In genomic region chr11:44422337-44423111, GRCm38 (mm10) we compare ENCODE assay signal across 36 mouse cellular contexts. TPM values are rescaled to one million over a fixed set of nuclear protein-coding genes. Genes with fewer than 3 reads are reported as not detected.
DNase-seq lines count a peak whose midpoint lies in the region; ATAC-seq and TF ChIP-seq lines count a peak whose summit lies in the region.
"Had no signal": no experiment of that assay in that cellular context is flagged by ENCODE, and none has a peak within 500 bp of the region (broad histone marks: within the 10 kb centered on the region; RNA-seq: fewer than 3 reads in every experiment).

No protein-coding gene starts in this region.

- H3K4me1 ChIP-seq in heart, embryonic 12.5 days (replicated peaks), result peaks cover 10% of the 10 kb centered on the region
- H3K4me1 ChIP-seq: heart, embryonic 15.5 days; hindbrain, embryonic 12.5 days; intestine, embryonic 15.5 days; lung, embryonic 15.5 days had no signal

- H3K9ac ChIP-seq in heart, embryonic 12.5 days, result no peak overlapping the region
- H3K9ac ChIP-seq: heart, embryonic 15.5 days; hindbrain, embryonic 12.5 days; intestine, embryonic 15.5 days; limb, embryonic 13.5 days; lung, embryonic 15.5 days had no signal

- no peaks in the 10 kb centered on the region for H3K9me3 ChIP-seq in heart, embryonic 12.5 days (replicated peaks)
- H3K9me3 ChIP-seq: heart, embryonic 15.5 days; hindbrain, embryonic 12.5 days; intestine, embryonic 15.5 days; limb, embryonic 13.5 days; lung, embryonic 15.5 days had no signal

- no peak overlapping the region for H3ac ChIP-seq in C2C12 (ENCODE audit: control insufficient read depth, insufficient read length, low read depth)

- intact Hi-C loops in heart, postnatal 10 days (cut with DNase I), result no loop called here

- ATAC-seq in heart, embryonic 12.5 days (ENCODE audit: insufficient number of reproducible peaks, low FRiP score), result no peak
- ATAC-seq: CD4-positive, CD25-positive, alpha-beta regulatory T cell, adult 4 months; forebrain, embryonic 14.5 days; hindbrain, postnatal 0 days; intestine, embryonic 15.5 days had no signal

- peak overlapping the region; percentile 17; the same call in 1 of the 2 replicates for H3K4me2 ChIP-seq in heart, embryonic 12.5 days
- H3K4me2 ChIP-seq: heart, embryonic 15.5 days; hindbrain, embryonic 12.5 days; intestine, embryonic 15.5 days; limb, embryonic 13.5 days; liver, embryonic 11.5 days; lung, embryonic 15.5 days had no signal

- no peaks in the 10 kb centered on the region for H3K36me3 ChIP-seq in heart, embryonic 12.5 days
- H3K36me3 ChIP-seq in C2C12 (ENCODE audit: control insufficient read depth, insufficient read depth), result no peaks in the 10 kb centered on the region
- H3K36me3 ChIP-seq: heart, embryonic 15.5 days; hindbrain, embryonic 12.5 days; intestine, embryonic 15.5 days; limb, embryonic 13.5 days; lung, embryonic 15.5 days had no signal

- H3K79me2 ChIP-seq in C2C12 (ENCODE audit: control insufficient read depth, insufficient read depth), result no peaks in the 10 kb centered on the region

- no peaks in the 10 kb centered on the region for H3K79me3 ChIP-seq in C2C12 (ENCODE audit: low read depth)

- 0 out of 2 replicates have a peak, but pooled peaks cover 10% of the 10 kb centered on the region for H3K27me3 ChIP-seq in heart, embryonic 12.5 days (replicated peaks)
- H3K27me3 ChIP-seq in C2C12 (ENCODE audit: control insufficient read depth, insufficient read depth, insufficient read length), result peaks cover 4% of the 10 kb centered on the region
- H3K27me3 ChIP-seq: heart, embryonic 15.5 days; hindbrain, embryonic 12.5 days; intestine, embryonic 15.5 days had no signal

- H3K4me3 ChIP-seq in heart, embryonic 12.5 days, result no peak overlapping the region
- H3K4me3 ChIP-seq in C2C12 (ENCODE audit: insufficient read depth, poor library complexity, severe bottlenecking), result no peak overlapping the region
- H3K4me3 ChIP-seq: heart, embryonic 15.5 days; hindbrain, embryonic 12.5 days; intestine, embryonic 15.5 days; limb, embryonic 13.5 days; lung, embryonic 15.5 days had no signal

- no peak overlapping the region for H3K27ac ChIP-seq in heart, embryonic 12.5 days (ENCODE audit: poor library complexity, severe bottlenecking)
- H3K27ac ChIP-seq: heart, embryonic 15.5 days; hindbrain, postnatal 0 days; intestine, embryonic 15.5 days; limb, embryonic 13.5 days; lung, embryonic 15.5 days had no signal

- 41% methylated on average over 10 of the region's 10 CpGs for WGBS in heart, embryonic 12.5 days

- TF ChIP-seq CTCF in C2C12 (IDR thresholded peaks at IDR 0.05; ENCODE audit: control insufficient read depth, insufficient read depth, insufficient read length), result no peak

- no peak for DNase-seq in heart, postnatal 4 days
- peak; percentile 10 to 11 for DNase-seq in heart, postnatal 10 days
- DNase-seq in heart, adult 9 months (ENCODE audit: low spot score in 2 of 2), result no peak
- DNase-seq in R1 (ENCODE audit: low read depth, low spot score), result peak; percentile 36
- DNase-seq in thymus, adult 18-20 months, result no peak
- no peak for DNase-seq in kidney, postnatal 10 days
- DNase-seq: adrenal gland, postnatal 14 days; cerebellum, adult 11 months; cerebellum, adult 9-10 months; cerebellum, postnatal 36 days; gastrocnemius, postnatal 14 days; kidney, adult 2 months; kidney, postnatal 4 days; right cerebral cortex, adult 18-20 months; spleen, adult 18-20 months; thymus, postnatal 25 days had no signal

TF ChIP-seq in C2C12, 6 proteins besides CTCF, POLR2A, EP300 and RAD21:
- peak; percentile 38 for TF ChIP-seq USF1 (IDR thresholded peaks at IDR 0.05; ENCODE audit: low read depth)
- TF ChIP-seq MAX (IDR thresholded peaks at IDR 0.05), result no peak
- no peak for TF ChIP-seq CEBPB (IDR thresholded peaks at IDR 0.05; ENCODE audit: low read depth)

RNA-seq across cellular contexts. Expression of gene Il12b, which starts 22.7 kb away (rescaled TPM):
- 0.27 TPM in 1 of 2 replicates, not detected in the other for polyA plus RNA-seq in heart, embryonic 12.5 days (2016; fragmentation: Nextera tagmentation; extraction: Ambion mirVana)
- not detected for total RNA-seq in heart, postnatal 4 days (2021)
- not detected for total RNA-seq in heart, postnatal 10 days (2021)
- polyA plus RNA-seq in C2C12 (2012; fragmentation: generic; extraction: Trizol), result not detected
- total RNA-seq: adrenal gland, postnatal 14 days; gastrocnemius, postnatal 14 days; hindbrain, postnatal 0 days; layer of hippocampus, adult 8-10 months; layer of hippocampus, postnatal 25 days; left cerebral cortex, adult 8-10 months; left cerebral cortex, postnatal 36 days; megakaryocyte progenitor cell, adult 5-6 weeks; neutrophil, adult 5-6 weeks had no signal
- polyA plus RNA-seq: CD4-positive, CD25-positive, alpha-beta regulatory T cell, adult 4 months; embryonic facial prominence, embryonic 11.5 days; forebrain, embryonic 14.5 days; heart, embryonic 15.5 days; hindbrain, embryonic 12.5 days; hindbrain, postnatal 0 days; intestine, embryonic 15.5 days; liver, embryonic 11.5 days; liver, embryonic 16.5 days; lung, embryonic 15.5 days; stomach, embryonic 16.5 days had no signal

RNA-seq across cellular contexts. Expression of gene Ublcp1, which starts 47.8 kb away (rescaled TPM):
- 42.1 and 48.4 TPM in 2 replicates for polyA plus RNA-seq in heart, embryonic 12.5 days (2016; fragmentation: Nextera tagmentation; extraction: Ambion mirVana)
- 10 to 100 TPM; 36.4 to 41.5 TPM for total RNA-seq in heart, postnatal 4 days (2021)
- 10 to 100 TPM; 36.6 to 40.9 TPM for total RNA-seq in heart, postnatal 10 days (2021)
- 17.7 TPM for polyA plus RNA-seq in C2C12 (2012; fragmentation: generic; extraction: Trizol)

Comparison
In these comparisons a context has a peak if more than half of its experiments do, and no peak if none do; other contexts are left out.
1. DNase-seq: peak in heart, postnatal 10 days (2 of 2) and R1 (single experiment); none in heart, postnatal 4 days (single experiment), heart, adult 9 months (0 of 2), thymus, adult 18-20 months (0 of 2) and kidney, postnatal 10 days (single experiment).